Mouse (Mus musculus) ES-Bruce4 (cell line): ENCODE results near the gene Csf3r.

Source experiments
- CTCF ChIP-seq: IDR thresholded peaks from one replicate; pipeline ENCODE4 v1.8.1; 2011; ENCODE audit warnings: low read depth, low read length
- EP300 ChIP-seq: IDR thresholded peaks from 2 replicates; pipeline ENCODE4 v1.6.1; 2011; ENCODE audit warnings: low read depth, low read length; ENCODE audit not compliant: insufficient read depth
- POLR2A ChIP-seq: IDR thresholded peaks from one replicate; pipeline ENCODE4 v1.8.1; 2011; ENCODE audit warnings: low read length; ENCODE audit not compliant: insufficient read depth

- no peak for TF ChIP-seq CTCF
- TF ChIP-seq POLR2A = no peak
- no peak for TF ChIP-seq EP300
Measured at GRCm38 (mm10) chr4:125987071-125987470, 37.3 kb upstream of the Csf3r start.
